Mouse (Mus musculus) cerebellum, adult 2 months (tissue): Measurements from ENCODE around the gene Slc46a2.

Experiments used
- CTCF ChIP-seq: fragments of 200-500 bp; IDR thresholded peaks from 2 replicates; pipeline ENCODE4 v1.5.1; 2011; ENCODE audit warnings: low read depth, mild to moderate bottlenecking, control low read depth, low read length, moderate library complexity, borderline replicate concordance; ENCODE audit not compliant: insufficient read depth
- POLR2A ChIP-seq: fragments of 200-500 bp; IDR thresholded peaks from 2 replicates; pipeline ENCODE4 v1.6.1; 2011; ENCODE audit warnings: low read length, control low read depth, borderline replicate concordance; ENCODE audit not compliant: insufficient read depth

- TF ChIP-seq CTCF (no peak), POLR2A (no peak)
Observed at GRCm38 (mm10) chr4:59876570-59876969, 38.3 kb downstream of the Slc46a2 start.
